Mouse (Mus musculus) liver, embryonic 14.5 days (tissue): ENCODE data around the gene Actn1. TPM values are rescaled to one million over a fixed set of nuclear protein-coding genes. Genes with fewer than 3 reads are reported as not detected.

ENCODE experiments used
- ATAC-seq: fragments of 200-750 bp; cut with Nextera tagmentation; 2 replicates; pipeline ENCODE4 v1.8.0; 2017; ENCODE audit warnings: moderate number of reproducible peaks, mild to moderate bottlenecking, moderate library complexity; ENCODE audit not compliant: insufficient read depth
- DNase-seq, 3 experiments: peaks; one replicate each; pipeline ENCODE4 v3.0.0-alpha.2; 2012 to 2013; ENCODE audit warnings: low read depth in 3 of 3, low spot score in 3 of 3
- H3K27ac ChIP-seq: fragments of 300-500 bp; sonication (generic); 2 replicates; pipeline ENCODE4 v1.5.1; 2014; ENCODE audit warnings: moderate library complexity, mild to moderate bottlenecking, control low read depth, inconsistent platforms
- H3K27me3 ChIP-seq: fragments of 300-500 bp; sonication (generic); 2 replicates; pipeline ENCODE4 v1.6.1; 2014; ENCODE audit warnings: mild to moderate bottlenecking, low read length, moderate library complexity; ENCODE audit not compliant: control insufficient read depth, insufficient read depth
- H3K36me3 ChIP-seq: fragments of 300-500 bp; sonication (generic); replicated peaks from 2 replicates; pipeline ENCODE4 v1.6.1; 2014; ENCODE audit warnings: low read depth; ENCODE audit not compliant: control insufficient read depth, insufficient read depth
- H3K4me1 ChIP-seq, 2 experiments: fragments of 200-500 bp in 1 of 2; fragments of 300-500 bp in 1 of 2; sonication (generic) in 1 of 2; replicated peaks; 2 replicates each; pipeline ENCODE4 v1.6.1; 2012 to 2014; ENCODE audit warnings: antibody characterized with exemption in 1 of 2, inconsistent platforms in 1 of 2, low read length in 1 of 2; ENCODE audit not compliant: control insufficient read depth in 2 of 2, insufficient read depth in 2 of 2
- H3K4me2 ChIP-seq: fragments of 300-500 bp; sonication (generic); 2 replicates; pipeline ENCODE4 v1.6.1; 2014; ENCODE audit warnings: low read depth, mild to moderate bottlenecking, control low read depth, moderate library complexity
- H3K4me3 ChIP-seq, 2 experiments: fragments of 200-500 bp in 1 of 2; fragments of 300-500 bp in 1 of 2; sonication (generic) in 1 of 2; 2 replicates each; pipeline ENCODE4 v1.5.1; 2012 to 2014; ENCODE audit warnings: low read depth in 2 of 2, low read length in 2 of 2, mild to moderate bottlenecking in 2 of 2, control low read depth in 1 of 2, inconsistent platforms in 1 of 2, moderate library complexity in 1 of 2; ENCODE audit not compliant: insufficient read depth in 1 of 2
- H3K9ac ChIP-seq: fragments of 300-500 bp; sonication (generic); replicated peaks from 2 replicates; pipeline ENCODE4 v1.6.1; 2014; ENCODE audit warnings: mild to moderate bottlenecking, control low read depth, moderate library complexity
- H3K9me3 ChIP-seq: fragments of 300-500 bp; sonication (generic); 2 replicates; pipeline ENCODE4 v1.6.1; 2016; ENCODE audit warnings: low read length, mixed read lengths; ENCODE audit not compliant: control insufficient read depth
- CTCF ChIP-seq: IDR thresholded peaks from 2 replicates; pipeline ENCODE4 v1.5.1; 2016; ENCODE audit warnings: antibody characterized with exemption, low read depth, control low read depth
- EP300 ChIP-seq: IDR thresholded peaks from 2 replicates; pipeline ENCODE4 v1.6.1; 2016; ENCODE audit warnings: antibody characterized with exemption, low read depth
- WGBS: fragments of 180-500 bp; shearing (Covaris S2); extraction: QIAGEN DNeasy Blood & Tissue Kit; methylation state at CpG from one replicate; pipeline ENCODE4 v1.1.7; 2014; ENCODE audit not compliant: insufficient replicate concordance; 5-methylcytosine and 5-hydroxymethylcytosine counted together
- polyA plus RNA-seq, 2 experiments: library from polyadenylated mRNA; depleted of rRNA in 1 of 2; stranded (reverse) in 1 of 2; unstranded in 1 of 2; fragments of >200 nt; fragmentation: Nextera tagmentation in 1 of 2; extraction: Ambion mirVana in 1 of 2; gene quantifications; 2 replicates each; pipeline versions ENCODE4 v1.2.1 to v1.2.3; 2012 to 2014

Actn1 gene
- polyA plus RNA-seq, 2 experiments, result 5.6 to 14.0 TPM

DNA sequence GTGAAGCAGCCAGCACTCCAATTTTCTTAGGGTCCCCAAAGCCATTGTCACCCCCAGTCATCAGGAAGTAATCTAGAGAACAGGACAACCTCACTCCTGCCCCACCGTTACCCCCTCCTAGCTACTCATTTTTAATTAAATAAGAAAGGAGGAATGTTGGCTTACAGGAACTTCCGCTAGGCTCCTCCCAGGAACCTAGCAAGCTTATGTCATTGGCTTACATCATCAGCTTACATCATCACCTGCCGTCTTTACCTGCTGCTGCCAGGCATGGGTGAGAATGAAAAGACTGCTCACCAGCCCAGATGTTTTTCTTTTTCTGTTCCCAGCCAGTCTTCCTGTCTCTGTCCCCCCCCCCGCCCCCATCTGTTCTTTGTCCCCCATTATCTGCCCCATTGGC, 50.3 kb downstream of the Actn1 start:
- H3K36me3 ChIP-seq, result no peaks in the 10 kb centered on the region
- no peaks in the 10 kb centered on the region for H3K9me3 ChIP-seq
- H3K4me1 ChIP-seq, result peaks cover 0 to 13% of the 10 kb centered on the region in 2 experiments; a peak in 2 of 4 replicates
- WGBS, result 66% methylated on average over 4 of the region's 4 CpGs
- H3K4me3 ChIP-seq, result no peak overlapping the region
- TF ChIP-seq EP300, result no peak
- no peak for TF ChIP-seq CTCF
- no peaks in the 10 kb centered on the region for H3K27me3 ChIP-seq
- ATAC-seq (no peak), DNase-seq (no peak)
- H3K9ac ChIP-seq, result no peak overlapping the region
- H3K27ac ChIP-seq, result no peak overlapping the region
- no peak overlapping the region for H3K4me2 ChIP-seq

DNA sequence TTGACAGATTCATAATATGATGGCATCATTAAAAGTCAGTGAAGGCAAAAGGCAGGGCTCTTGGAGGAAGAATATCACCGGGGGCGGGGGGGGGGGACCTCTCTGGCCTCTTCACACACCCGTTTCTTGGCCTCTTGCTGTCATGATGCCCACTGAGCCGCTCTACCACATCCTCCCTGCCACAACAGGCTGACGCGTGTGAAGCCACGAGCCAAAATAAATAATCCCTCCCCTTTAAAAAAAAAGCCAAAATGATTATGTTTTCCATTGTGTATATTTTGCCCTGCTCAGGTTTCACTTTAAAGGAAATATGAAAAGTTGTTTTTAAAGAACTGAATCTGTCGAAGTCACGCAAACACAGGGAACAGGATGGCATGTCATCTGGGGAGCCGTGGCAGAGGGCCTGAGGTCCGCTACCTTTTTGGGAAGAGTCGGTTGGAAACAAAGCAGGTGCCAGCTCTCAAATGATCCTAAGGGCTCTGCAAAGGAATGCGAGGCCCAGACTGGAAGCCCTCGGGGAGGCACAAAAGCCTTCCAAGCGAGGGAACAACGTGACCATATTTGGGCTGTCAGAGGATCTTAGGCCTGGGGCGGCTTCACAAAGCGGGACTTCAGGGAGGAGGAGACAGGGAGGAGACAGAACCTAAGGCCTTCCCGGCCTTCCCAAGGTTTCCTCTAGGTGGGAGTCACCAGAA, 51.9 kb downstream of the Actn1 start:
- H3K27ac ChIP-seq, result no peak overlapping the region
- H3K4me2 ChIP-seq, result no peak overlapping the region
- TF ChIP-seq EP300 (no peak), CTCF (no peak)
- WGBS, result 68% methylated on average over 19 of the region's 19 CpGs
- no peaks in the 10 kb centered on the region for H3K9me3 ChIP-seq
- no peak overlapping the region for H3K4me3 ChIP-seq
- H3K4me1 ChIP-seq, result peaks cover 0 to 10% of the 10 kb centered on the region in 2 experiments; a peak in 2 of 4 replicates
- no peak overlapping the region for H3K9ac ChIP-seq
- ATAC-seq, result no peak
- H3K36me3 ChIP-seq, result no peaks in the 10 kb centered on the region
- no peak for DNase-seq
- no peaks in the 10 kb centered on the region for H3K27me3 ChIP-seq

DNA sequence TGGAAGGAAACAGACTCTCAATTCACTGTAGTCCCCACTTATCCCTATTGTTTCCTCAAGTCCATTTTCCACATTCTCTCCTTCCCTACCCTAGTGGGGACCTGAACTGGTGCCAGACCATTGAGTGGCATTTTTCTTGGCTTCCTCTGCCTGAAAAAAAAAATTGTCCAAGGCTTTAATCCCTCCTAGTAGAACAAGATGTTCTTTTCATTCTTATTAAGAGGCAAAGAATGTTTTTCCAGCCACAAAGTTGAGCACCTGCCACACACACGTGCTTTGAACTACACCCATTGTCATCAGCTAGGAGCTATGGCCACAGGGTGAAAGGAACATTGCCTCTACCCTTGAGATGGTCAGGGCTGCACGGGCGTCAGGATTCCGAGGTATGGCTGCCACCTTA, 56.9 kb downstream of the Actn1 start:
- H3K4me1 ChIP-seq, result no peaks in the 10 kb centered on the region
- no peaks in the 10 kb centered on the region for H3K9me3 ChIP-seq
- no peak overlapping the region for H3K4me2 ChIP-seq
- H3K36me3 ChIP-seq, result no peaks in the 10 kb centered on the region
- 66% methylated on average over 4 of the region's 4 CpGs for WGBS
- no peak overlapping the region for H3K9ac ChIP-seq
- no peak overlapping the region for H3K4me3 ChIP-seq
- H3K27ac ChIP-seq, result no peak overlapping the region
- TF ChIP-seq CTCF (no peak), EP300 (no peak)
- ATAC-seq (no peak), DNase-seq (no peak)
- no peaks in the 10 kb centered on the region for H3K27me3 ChIP-seq

GRCm38 (mm10) chr12:80199738-80200137, 60.4 kb downstream of the Actn1 start:
- no peak for ATAC-seq
- H3K27me3 ChIP-seq, result no peaks in the 10 kb centered on the region
- H3K4me3 ChIP-seq, result no peak overlapping the region
- no peaks in the 10 kb centered on the region for H3K9me3 ChIP-seq
- 44% methylated on average over 2 of the region's 2 CpGs for WGBS
- no peak overlapping the region for H3K4me2 ChIP-seq
- TF ChIP-seq CTCF (peak; percentile 46), EP300 (no peak)
- no peak for DNase-seq
- H3K36me3 ChIP-seq, result no peaks in the 10 kb centered on the region
- H3K9ac ChIP-seq, result no peak overlapping the region
- no peaks in the 10 kb centered on the region for H3K4me1 ChIP-seq
- no peak overlapping the region for H3K27ac ChIP-seq

DNA sequence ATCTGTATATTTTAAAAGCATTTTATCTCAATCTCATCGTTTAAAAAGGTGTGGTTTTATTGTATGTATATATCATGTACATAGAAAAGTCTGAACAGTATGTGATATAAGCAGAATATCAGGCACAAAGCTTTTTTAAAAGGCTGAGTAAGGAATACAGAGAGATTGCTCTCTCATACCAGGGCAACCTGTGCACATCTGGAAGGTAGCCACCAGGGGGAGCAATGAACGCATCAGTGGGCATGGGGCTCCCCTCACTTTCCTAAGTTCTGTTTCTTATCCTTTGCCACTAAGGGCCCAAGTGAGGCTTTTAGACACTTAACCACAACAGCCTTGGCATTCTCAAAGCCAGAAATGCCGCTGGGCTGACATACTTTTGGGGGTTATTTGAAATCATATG, 61.7 kb downstream of the Actn1 start:
- ATAC-seq (no peak), DNase-seq (peak in 2 of 3 experiments; percentile 20 to 31)
- H3K4me1 ChIP-seq, result no peaks in the 10 kb centered on the region
- no peaks in the 10 kb centered on the region for H3K9me3 ChIP-seq
- H3K4me3 ChIP-seq, result no peak overlapping the region
- TF ChIP-seq EP300 (no peak), CTCF (peak; percentile 79)
- H3K9ac ChIP-seq, result no peak overlapping the region
- WGBS, result 12% methylated on average over 3 of the region's 3 CpGs
- H3K27me3 ChIP-seq, result no peaks in the 10 kb centered on the region
- H3K4me2 ChIP-seq, result no peak overlapping the region
- no peaks in the 10 kb centered on the region for H3K36me3 ChIP-seq
- H3K27ac ChIP-seq, result no peak overlapping the region
